Comparison of ENCODE assay signal across 31 mouse cellular contexts in genomic region chr1:40435936-40436335, GRCm38 (mm10). TPM values are rescaled to one million over a fixed set of nuclear protein-coding genes. Genes with fewer than 3 reads are reported as not detected.
DNase-seq lines count a peak whose midpoint lies in the region; ATAC-seq and TF ChIP-seq lines count a peak whose summit lies in the region.
"Had no signal": no experiment of that assay in that cellular context is flagged by ENCODE, and none has a peak within 500 bp of the region (broad histone marks: within the 10 kb centered on the region; RNA-seq: fewer than 3 reads in every experiment).

No protein-coding gene starts in this region.

- H3K9ac ChIP-seq in embryonic facial prominence, embryonic 11.5 days (replicated peaks; ENCODE audit: low read length): no peak overlapping the region
- H3K9ac ChIP-seq: forebrain, embryonic 15.5 days; hindbrain, embryonic 13.5 days; limb, embryonic 12.5 days; liver, embryonic 12.5 days; stomach, embryonic 15.5 days had no signal

- intact Hi-C loops in left cerebral cortex, postnatal 36 days (cut with DNase I): no loop called here
- intact Hi-C loops in heart, postnatal 25 days (cut with DNase I): no loop called here

- DNase-seq in NIH3T3 (ENCODE audit: low read depth): peak; percentile 88
- DNase-seq in embryonic facial prominence, embryonic 11.5 days (ENCODE audit: low spot score): peak; percentile 78
- peak; percentile 61 for DNase-seq in forelimb bud, embryonic 11.5 days (ENCODE audit: low read depth, low spot score)
- no peak for DNase-seq in left cerebral cortex, postnatal 36 days (ENCODE audit: low spot score in 2 of 2)
- no peak for DNase-seq in heart, postnatal 25 days (ENCODE audit: low spot score)
- no peak for DNase-seq in kidney, adult 2 months
- DNase-seq in forebrain, embryonic 10.5 days (ENCODE audit: extremely low spot score, low spot score): no peak
- DNase-seq: adrenal gland, postnatal 10 days; cerebellum, adult 8-10 months; gastrocnemius, postnatal 14 days; heart, adult 2 months; heart, postnatal 36 days; kidney, adult 18-20 months; lung, adult 18-20 months; lung, postnatal 10 days; right cerebral cortex, postnatal 4 days; thymus, adult 18-20 months; thymus, postnatal 4 days had no signal

- H3K36me3 ChIP-seq in embryonic facial prominence, embryonic 11.5 days (replicated peaks; ENCODE audit: control insufficient read depth, insufficient read depth, low read depth, low read length): no peaks in the 10 kb centered on the region
- no peaks in the 10 kb centered on the region for H3K36me3 ChIP-seq in kidney, adult 2 months (ENCODE audit: control insufficient read depth, insufficient read depth, low read length)
- H3K36me3 ChIP-seq in forebrain, embryonic 10.5 days (replicated peaks): no peaks in the 10 kb centered on the region
- H3K36me3 ChIP-seq: forebrain, embryonic 15.5 days; hindbrain, embryonic 13.5 days; limb, embryonic 12.5 days; liver, embryonic 12.5 days; stomach, embryonic 15.5 days had no signal

- no peak for TF ChIP-seq CTCF in kidney, adult 2 months (conservative IDR thresholded peaks at IDR 0.05; ENCODE audit: insufficient read depth, insufficient read length, low read depth, low read length)

- no peaks in the 10 kb centered on the region for H3K4me1 ChIP-seq in embryonic facial prominence, embryonic 11.5 days (ENCODE audit: control insufficient read depth, insufficient read depth, low read length)
- no peaks in the 10 kb centered on the region for H3K4me1 ChIP-seq in kidney, adult 2 months (ENCODE audit: control insufficient read depth, insufficient read depth, low read length)
- H3K4me1 ChIP-seq in forebrain, embryonic 10.5 days: no peaks in the 10 kb centered on the region
- H3K4me1 ChIP-seq: forebrain, embryonic 15.5 days; hindbrain, embryonic 13.5 days; stomach, embryonic 15.5 days had no signal

- no peaks in the 10 kb centered on the region for H3K27me3 ChIP-seq in embryonic facial prominence, embryonic 11.5 days (ENCODE audit: control insufficient read depth, insufficient read depth, low read length)
- no peaks in the 10 kb centered on the region for H3K27me3 ChIP-seq in kidney, adult 2 months (replicated peaks; ENCODE audit: control insufficient read depth, insufficient read depth, low read length)
- no peaks in the 10 kb centered on the region for H3K27me3 ChIP-seq in forebrain, embryonic 10.5 days (ENCODE audit: poor library complexity, severe bottlenecking)
- H3K27me3 ChIP-seq: forebrain, embryonic 15.5 days; hindbrain, embryonic 13.5 days; limb, embryonic 12.5 days; liver, embryonic 12.5 days; stomach, embryonic 15.5 days had no signal

- H3K4me3 ChIP-seq in embryonic facial prominence, embryonic 11.5 days (ENCODE audit: low read depth, low read length): no peak overlapping the region
- H3K4me3 ChIP-seq in kidney, adult 2 months (ENCODE audit: insufficient read depth, low read depth, low read length): no peak overlapping the region
- no peak overlapping the region for H3K4me3 ChIP-seq in forebrain, embryonic 10.5 days
- H3K4me3 ChIP-seq: forebrain, embryonic 15.5 days; heart, adult 2 months; hindbrain, embryonic 13.5 days; limb, embryonic 12.5 days; liver, embryonic 12.5 days; stomach, embryonic 15.5 days had no signal

- WGBS in embryonic facial prominence, embryonic 11.5 days: 43% methylated on average over 3 of the region's 3 CpGs
- 87% methylated on average over 3 of the region's 3 CpGs for WGBS in kidney, adult 2 months
- WGBS in forebrain, embryonic 10.5 days: 69% methylated on average over 3 of the region's 3 CpGs

- ATAC-seq in embryonic facial prominence, embryonic 11.5 days (replicated peaks; ENCODE audit: insufficient number of reproducible peaks, low FRiP score, low TSS enrichment, low read depth): no peak
- ATAC-seq: CD4-positive, CD25-positive, alpha-beta regulatory T cell, adult 4 months; forebrain, embryonic 15.5 days; inflammation-experienced regulatory T-cells, adult 6 months; liver, embryonic 12.5 days had no signal

- TF ChIP-seq POLR2A in kidney, adult 2 months (IDR thresholded peaks at IDR 0.05; ENCODE audit: low read depth, low read length): no peak

- no peaks in the 10 kb centered on the region for H3K9me3 ChIP-seq in embryonic facial prominence, embryonic 11.5 days (replicated peaks; ENCODE audit: control insufficient read depth, low read length)
- H3K9me3 ChIP-seq in forebrain, embryonic 10.5 days: no peaks in the 10 kb centered on the region
- H3K9me3 ChIP-seq: forebrain, embryonic 15.5 days; hindbrain, embryonic 13.5 days; limb, embryonic 12.5 days; liver, embryonic 12.5 days; stomach, embryonic 15.5 days had no signal

- H3K27ac ChIP-seq in embryonic facial prominence, embryonic 11.5 days (replicated peaks; ENCODE audit: low read depth, low read length): no peak overlapping the region
- H3K27ac ChIP-seq in kidney, adult 2 months (ENCODE audit: insufficient read depth, low read depth, low read length): no peak overlapping the region
- H3K27ac ChIP-seq in forebrain, embryonic 10.5 days: no peak overlapping the region
- H3K27ac ChIP-seq: forebrain, embryonic 15.5 days; heart, adult 2 months; hindbrain, embryonic 13.5 days; kidney, postnatal 0 days; limb, embryonic 12.5 days; liver, embryonic 12.5 days; stomach, embryonic 15.5 days had no signal

- H3K4me2 ChIP-seq in embryonic facial prominence, embryonic 11.5 days (ENCODE audit: low read depth, low read length): no peak overlapping the region
- H3K4me2 ChIP-seq: forebrain, embryonic 15.5 days; hindbrain, embryonic 13.5 days; limb, embryonic 12.5 days; liver, embryonic 12.5 days; midbrain, embryonic 11.5 days; stomach, embryonic 15.5 days had no signal

RNA-seq across cellular contexts. Expression of gene Il1rl1, which starts 6.6 kb away (rescaled TPM):
- polyA plus RNA-seq in embryonic facial prominence, embryonic 11.5 days (2014; fragmentation: Nextera tagmentation; extraction: Ambion mirVana): 0.20 TPM in 1 of 2 replicates, not detected in the other
- total RNA-seq in left cerebral cortex, postnatal 36 days (2021): under 1 TPM; 0.35 to 0.48 TPM
- 1 to 10 TPM in 1 of 2 experiments, under 1 TPM in 1; 0.86 to 1.7 TPM for total RNA-seq in heart, postnatal 25 days (2021)
- 0.28 and 0.64 TPM in 2 replicates for polyA plus RNA-seq in kidney, adult 2 months (2012; rRNA removed)
- polyA plus RNA-seq in forebrain, embryonic 10.5 days (2016; fragmentation: Nextera tagmentation; extraction: Ambion mirVana): 0.11 TPM in 1 of 2 replicates, not detected in the other
- polyA plus RNA-seq: forebrain, embryonic 15.5 days; hindbrain, embryonic 13.5 days; neural tube, embryonic 14.5 days had no signal

RNA-seq across cellular contexts. Expression of gene Il18r1, which starts 29.4 kb away (rescaled TPM):
- polyA plus RNA-seq in embryonic facial prominence, embryonic 11.5 days (2014; fragmentation: Nextera tagmentation; extraction: Ambion mirVana): not detected in 2 replicates
- total RNA-seq in left cerebral cortex, postnatal 36 days (2021): under 1 TPM in 1 of 2 experiments, not detected in 1; 0.09 TPM
- total RNA-seq in heart, postnatal 25 days (2021): 1 to 10 TPM in 1 of 2 experiments, under 1 TPM in 1; 0.96 to 2.5 TPM
- polyA plus RNA-seq in kidney, adult 2 months (2012; rRNA removed): 0.34 and 0.58 TPM in 2 replicates
- polyA plus RNA-seq in forebrain, embryonic 10.5 days (2016; fragmentation: Nextera tagmentation; extraction: Ambion mirVana): not detected in 2 replicates
- total RNA-seq: gastrocnemius, postnatal 14 days; layer of hippocampus, postnatal 14 days; left cerebral cortex, adult 8-10 months; midbrain, postnatal 0 days had no signal
- polyA plus RNA-seq: forebrain, embryonic 15.5 days; hindbrain, embryonic 13.5 days; limb, embryonic 12.5 days; liver, embryonic 12.5 days; neural tube, embryonic 14.5 days had no signal

Comparison
In these comparisons a context has a peak if more than half of its experiments do, and no peak if none do; other contexts are left out.
1. DNase-seq: peak in NIH3T3 (single experiment), embryonic facial prominence, embryonic 11.5 days (single experiment) and forelimb bud, embryonic 11.5 days (single experiment); none in left cerebral cortex, postnatal 36 days (0 of 2), heart, postnatal 25 days (single experiment), kidney, adult 2 months (single experiment) and forebrain, embryonic 10.5 days (single experiment).